Mouse (Mus musculus) adrenal gland, postnatal 36 days (tissue): ENCODE data around the gene Il17ra. TPM values are rescaled to one million over a fixed set of nuclear protein-coding genes. Genes with fewer than 3 reads are reported as not detected.

ENCODE experiments used
- DNase-seq, 2 experiments: peaks; one replicate each; pipeline ENCODE4 v3.0.0; 2021; ENCODE audit warnings: mixed read lengths in 1 of 2
- long read RNA-seq, 2 experiments: library from polyadenylated mRNA; stranded (forward); transcript quantifications; one replicate each; pipeline ENCODE4 v2.0.0; 2021; ENCODE audit warnings: borderline sequencing depth in 2 of 2
- total RNA-seq, 2 experiments: library from RNA; stranded (reverse); gene quantifications; 2 replicates each; pipeline ENCODE4 v1.2.3; 2021

The Il17ra gene
- total RNA-seq = 10 to 100 TPM in 1 of 2 experiments, 1 to 10 TPM in 1; 9.7 to 13.1 TPM
- long read RNA-seq, experiment 1, partial matches to known transcripts = 0 of 2 reads
- long read RNA-seq, experiment 1, other reads (novel, unspliced or antisense) = 2 of 2 reads
- long read RNA-seq, experiment 2, partial matches to known transcripts = 0 of 1 reads
- long read RNA-seq, experiment 2, other reads (novel, unspliced or antisense) = 1 of 1 reads

DNA sequence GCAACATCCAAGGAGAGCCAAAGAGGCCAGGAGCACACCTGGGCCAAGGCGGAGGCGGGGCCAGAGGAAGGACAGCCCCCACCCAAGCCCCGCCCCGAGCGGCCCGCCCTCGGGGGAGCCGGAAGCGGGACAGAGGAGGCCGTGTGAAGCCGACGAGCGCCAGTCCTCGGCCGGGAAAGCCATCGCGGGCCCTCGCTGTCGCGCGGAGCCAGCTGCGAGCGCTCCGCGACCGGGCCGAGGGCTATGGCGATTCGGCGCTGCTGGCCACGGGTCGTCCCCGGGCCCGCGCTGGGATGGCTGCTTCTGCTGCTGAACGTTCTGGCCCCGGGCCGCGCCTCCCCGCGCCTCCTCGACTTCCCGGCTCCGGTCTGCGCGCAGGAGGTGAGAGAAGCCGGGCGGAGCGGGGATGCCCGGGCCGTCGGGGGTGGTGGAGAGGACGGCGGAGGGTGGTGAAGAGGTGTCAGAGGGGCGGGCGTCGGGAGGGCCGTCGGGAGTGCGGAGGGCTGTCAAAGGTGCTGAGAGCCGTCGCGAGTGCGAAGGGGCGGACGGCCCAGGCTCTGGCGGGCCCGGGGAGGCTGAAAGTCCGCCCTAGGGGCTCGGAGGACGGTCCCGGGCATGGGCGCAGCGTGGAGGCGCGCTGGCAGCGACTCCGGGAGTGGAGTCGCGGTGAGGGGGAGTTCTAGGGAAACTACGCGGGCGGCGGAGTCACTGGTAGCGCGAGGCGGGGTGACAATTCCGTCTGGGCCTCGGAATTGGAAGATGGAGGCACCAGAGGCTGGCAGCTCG lies at the start of gene Il17ra:
Il17ra (plus strand) TSS at position 162 of the 786 bp plus-strand sequence.
- peak; percentile 83 to 88 for DNase-seq

GRCm38 (mm10) chr6:120438161-120438560 lies 24.9 kb upstream of the Il17ra start:
- DNase-seq = no peak

DNA sequence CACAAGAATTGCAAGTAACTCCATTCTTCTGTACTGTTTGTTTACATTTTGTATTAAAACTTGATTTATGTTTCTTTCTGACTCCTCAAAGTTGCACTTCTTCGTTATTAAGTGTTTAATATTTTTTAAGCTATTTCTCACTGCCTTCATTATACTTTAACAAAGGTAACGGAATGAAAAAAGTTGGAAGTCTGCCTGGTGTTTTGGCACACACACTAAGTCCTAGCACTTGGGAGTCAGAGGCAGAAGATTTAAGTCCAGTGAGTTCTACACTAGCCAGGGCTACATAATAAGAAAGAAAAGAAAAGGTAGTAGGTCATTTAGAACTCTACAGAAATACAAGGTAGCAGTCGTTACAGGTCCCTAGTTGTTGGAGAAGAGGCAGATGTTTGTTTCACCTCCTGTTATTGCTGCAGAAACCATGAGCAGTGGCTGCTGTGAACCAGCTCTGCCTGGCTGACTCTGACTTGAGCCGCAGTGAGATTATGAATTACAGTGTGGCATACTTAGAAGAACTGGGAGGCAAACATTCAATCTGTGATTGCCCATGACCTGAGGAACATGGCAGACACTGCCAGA lies 20.8 kb upstream of the Il17ra start:
- no peak for DNase-seq

DNA sequence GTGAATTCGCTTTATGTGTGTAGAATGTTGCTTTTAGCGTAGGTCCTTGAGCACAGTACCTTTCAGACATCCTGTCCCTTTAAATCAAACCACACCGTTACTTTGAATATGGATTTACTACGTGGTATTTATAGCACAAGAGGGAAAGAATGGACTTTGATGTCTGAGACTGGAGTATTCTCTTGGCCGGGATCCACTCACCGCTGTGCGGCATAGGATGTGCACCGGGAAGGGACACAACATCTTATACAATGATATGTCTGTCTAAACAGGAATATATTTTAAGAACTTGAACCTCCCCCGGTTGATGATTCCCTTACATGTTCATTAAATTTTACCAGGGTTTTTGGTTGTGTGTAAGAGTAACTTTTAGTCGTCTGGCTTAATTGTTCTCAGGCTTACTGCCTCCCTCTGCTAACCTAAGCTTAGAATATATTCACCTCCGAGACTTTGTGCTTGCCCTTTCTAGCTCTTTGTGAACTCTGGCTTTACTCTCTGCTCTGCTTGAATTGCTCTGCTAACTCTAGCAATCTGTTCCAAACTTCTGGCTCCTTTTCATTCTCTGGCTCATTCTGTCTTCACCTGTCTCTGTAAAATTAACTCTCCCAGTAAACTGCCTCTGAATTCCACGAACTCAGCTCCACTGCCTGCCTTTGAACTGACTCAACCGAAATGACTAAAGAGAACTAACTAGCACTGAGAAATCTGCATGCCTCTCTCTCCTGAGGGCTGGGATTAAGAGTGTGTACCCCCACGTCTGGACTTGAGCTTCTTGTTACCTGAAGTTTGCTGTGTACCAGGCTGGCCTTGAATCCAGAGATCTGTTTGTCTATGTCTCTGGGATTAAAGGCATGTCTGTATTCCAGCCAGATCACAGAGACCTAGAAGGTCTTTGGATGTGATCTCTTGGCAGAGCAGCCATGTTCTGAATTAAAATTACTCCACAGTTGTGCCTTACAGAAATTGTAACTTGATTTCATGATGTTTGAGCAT lies 19.4 kb upstream of the Il17ra start:
- DNase-seq = no peak

- DNase-seq = no peak
These were observed 12.8 kb upstream of the Il17ra start for GRCm38 (mm10) chr6:120450208-120450607.

- DNase-seq = no peak
These were observed 10.5 kb upstream of the Il17ra start for GRCm38 (mm10) chr6:120452384-120453102.

- no peak for DNase-seq
These were observed 10.0 kb upstream of the Il17ra start for GRCm38 (mm10) chr6:120453103-120453445.

DNA sequence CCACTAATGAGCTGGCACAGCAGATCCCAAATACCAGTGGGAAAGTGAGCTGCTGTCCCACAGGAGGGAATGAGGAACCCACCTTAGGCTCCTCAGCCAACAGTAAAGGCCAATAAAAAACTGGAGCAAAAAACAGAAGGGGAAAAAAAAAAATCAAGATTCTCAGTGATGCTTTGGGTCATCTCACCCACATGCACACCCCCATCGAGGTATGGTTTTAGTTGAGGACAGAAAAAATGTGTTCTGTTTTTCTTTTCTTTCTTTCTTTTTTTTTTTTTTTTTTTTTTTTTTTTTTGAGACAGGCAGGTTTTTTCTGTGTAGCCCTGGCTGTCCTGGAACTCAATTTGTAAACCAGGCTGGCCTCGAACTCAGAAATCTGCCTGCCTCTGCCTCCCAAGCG lies 9.5 kb upstream of the Il17ra start:
- no peak for DNase-seq

GRCm38 (mm10) chr6:120454627-120455077 lies 8.4 kb upstream of the Il17ra start:
- DNase-seq = no peak

GRCm38 (mm10) chr6:120457074-120457473 lies 6.0 kb upstream of the Il17ra start:
- DNase-seq = no peak

GRCm38 (mm10) chr6:120457751-120458150 lies 5.3 kb upstream of the Il17ra start:
- no peak for DNase-seq

- no peak for DNase-seq
These were observed 1.8 kb upstream of the Il17ra start for GRCm38 (mm10) chr6:120461217-120461616.

- DNase-seq = no peak
These were observed 796 bp upstream of the Il17ra start for GRCm38 (mm10) chr6:120462251-120462650.

GRCm38 (mm10) chr6:120463884-120464283 lies 837 bp downstream of the Il17ra start:
- DNase-seq = peak in 1 of 2 experiments; percentile 46

- DNase-seq = no peak
These were observed 1.4 kb downstream of the Il17ra start for GRCm38 (mm10) chr6:120464406-120464939.

DNA sequence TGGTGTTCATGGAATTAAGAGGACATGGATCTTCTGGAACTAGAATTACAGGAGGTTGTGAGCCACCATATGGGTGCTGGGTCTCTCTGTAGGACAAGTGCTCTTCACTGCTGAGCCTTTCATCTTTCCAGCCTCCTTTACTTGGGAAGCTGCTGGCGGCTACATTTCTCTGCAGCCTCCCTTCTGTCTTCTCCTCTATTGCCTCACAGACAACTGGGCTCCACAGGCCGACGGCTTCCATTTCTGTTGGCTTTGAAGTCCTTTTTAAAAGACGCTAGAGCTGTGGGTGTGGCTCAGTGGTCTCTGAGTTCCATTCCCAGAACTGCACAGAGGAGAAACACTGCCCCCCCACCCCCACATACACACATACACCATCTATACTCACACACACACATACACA lies 2.3 kb downstream of the Il17ra start:
- DNase-seq = no peak

- DNase-seq = no peak
These were observed 3.7 kb downstream of the Il17ra start for GRCm38 (mm10) chr6:120466609-120467329.

- no peak for DNase-seq
These were observed 5.2 kb downstream of the Il17ra start for GRCm38 (mm10) chr6:120468259-120468658.

DNA sequence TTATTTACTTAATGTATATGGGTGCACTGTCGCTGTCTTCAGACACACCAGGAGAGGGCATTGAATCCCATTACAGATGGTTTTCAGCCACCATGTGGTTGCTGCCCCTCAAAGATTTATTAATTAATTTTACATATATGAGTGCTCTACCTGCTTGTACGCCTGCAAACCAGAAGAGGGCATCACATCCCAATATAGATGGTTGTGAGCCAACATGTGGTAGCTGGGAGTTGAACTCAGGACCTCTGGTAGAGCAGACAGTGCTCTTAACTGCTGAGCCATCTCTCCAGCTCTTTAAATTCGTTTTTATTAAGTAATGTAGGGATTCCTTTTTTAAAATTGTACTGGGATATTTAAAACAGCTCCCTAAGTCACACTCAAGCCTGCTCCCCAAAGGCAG lies 6.2 kb downstream of the Il17ra start:
- no peak for DNase-seq

DNA sequence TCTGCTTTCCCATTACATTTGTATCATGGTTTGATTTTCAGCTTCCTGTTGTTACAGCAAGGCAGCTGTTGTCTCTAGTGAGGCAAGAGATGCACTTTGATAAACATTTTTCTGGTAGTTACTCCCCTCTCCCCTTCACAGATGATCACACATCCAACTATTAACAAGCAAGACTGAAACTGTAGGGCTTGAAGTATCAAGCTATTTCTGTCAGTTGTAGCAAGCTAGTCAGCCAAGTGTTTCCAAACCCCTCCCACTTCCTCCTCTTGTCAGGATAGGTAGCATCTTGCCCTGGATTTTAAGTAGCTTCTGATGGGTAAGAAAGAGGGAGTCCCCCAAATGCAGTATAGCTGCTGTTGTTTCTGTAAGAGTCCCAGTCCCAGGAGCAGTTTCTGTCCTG lies 6.7 kb downstream of the Il17ra start:
- DNase-seq = no peak
